Mouse (Mus musculus) liver, embryonic 15.5 days (tissue): ENCODE measurements around the gene Gper1. TPM values are rescaled to one million over a fixed set of nuclear protein-coding genes. Genes with fewer than 3 reads are reported as not detected.
"Not testable (repeated sequence)": the region's sequence is repeated elsewhere in the genome, so short reads cannot be mapped to it uniquely, and the experiment has no call there.

Experiments
- ATAC-seq: fragments of 200-750 bp; cut with Nextera tagmentation; 2 replicates; pipeline ENCODE4 v1.8.0; 2017; ENCODE audit warnings: moderate number of reproducible peaks, mild to moderate bottlenecking, moderate library complexity; ENCODE audit not compliant: insufficient read depth
- H3K27ac ChIP-seq: fragments of 300-500 bp; sonication (generic); replicated peaks from 2 replicates; pipeline ENCODE4 v1.5.1; 2015; ENCODE audit warnings: mild to moderate bottlenecking, inconsistent platforms
- H3K27me3 ChIP-seq: fragments of 300-500 bp; sonication (generic); 2 replicates; pipeline ENCODE4 v1.6.1; 2015; ENCODE audit warnings: mild to moderate bottlenecking, inconsistent platforms
- H3K36me3 ChIP-seq: fragments of 300-500 bp; sonication (generic); replicated peaks from 2 replicates; pipeline ENCODE4 v1.6.1; 2015; ENCODE audit warnings: moderate library complexity, mild to moderate bottlenecking, inconsistent platforms
- H3K4me1 ChIP-seq: fragments of 300-500 bp; sonication (generic); replicated peaks from 2 replicates; pipeline ENCODE4 v1.6.1; 2015; ENCODE audit warnings: inconsistent platforms
- H3K4me2 ChIP-seq: fragments of 300-500 bp; sonication (generic); 2 replicates; pipeline ENCODE4 v1.6.1; 2015; ENCODE audit warnings: moderate library complexity, mild to moderate bottlenecking, inconsistent platforms
- H3K4me3 ChIP-seq: fragments of 300-500 bp; sonication (generic); replicated peaks from 2 replicates; pipeline ENCODE4 v1.5.1; 2015; ENCODE audit warnings: mild to moderate bottlenecking, inconsistent platforms
- H3K9ac ChIP-seq: fragments of 300-500 bp; sonication (generic); 2 replicates; pipeline ENCODE4 v1.6.1; 2015; ENCODE audit warnings: moderate library complexity, mild to moderate bottlenecking, inconsistent platforms
- H3K9me3 ChIP-seq: fragments of 300-500 bp; sonication (generic); replicated peaks from 2 replicates; pipeline ENCODE4 v1.6.1; 2016; ENCODE audit warnings: inconsistent platforms
- WGBS: fragments of 180-500 bp; shearing (Covaris S2); methylation state at CpG from one replicate; pipeline ENCODE4 v1.1.7; 2015; ENCODE audit warnings: mixed read lengths; ENCODE audit not compliant: insufficient replicate concordance; 5-methylcytosine and 5-hydroxymethylcytosine counted together
- polyA plus RNA-seq: library from polyadenylated mRNA; unstranded; fragments of >200 nt; fragmentation: Nextera tagmentation; extraction: Ambion mirVana; gene quantifications from 2 replicates; pipeline ENCODE4 v1.2.1, GENCODE M21; 2015

Gene Gper1
- polyA plus RNA-seq, 1 experiment from 2014 or later = 0.14 TPM

DNA sequence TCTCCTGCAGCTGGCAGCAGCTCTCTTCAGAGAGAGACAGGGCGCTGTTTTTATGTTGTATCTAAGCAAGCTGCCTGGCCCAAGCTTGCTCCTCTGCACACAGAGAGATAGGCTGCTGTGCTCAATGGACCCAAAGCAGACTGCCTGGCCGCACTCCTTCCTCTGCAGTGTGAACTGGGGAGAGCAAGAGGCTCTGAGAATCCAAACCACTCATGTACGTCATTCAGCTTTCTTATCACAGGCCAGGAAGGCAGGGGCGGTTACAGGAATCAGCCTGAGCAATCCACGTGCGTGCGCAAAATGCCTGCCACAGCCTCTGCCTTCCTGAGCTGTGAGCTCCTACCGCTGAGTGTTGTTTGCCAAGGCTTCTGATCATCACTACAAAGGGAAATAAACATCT is 40.2 kb upstream of the Gper1 start:
- H3K4me2 ChIP-seq = peak overlapping the region; percentile 94
- no peaks in the 10 kb centered on the region for H3K27me3 ChIP-seq
- H3K9me3 ChIP-seq = no peaks in the 10 kb centered on the region
- peak overlapping the region; percentile 90 for H3K9ac ChIP-seq
- peak; percentile 72 for ATAC-seq
- 6% methylated on average over 8 of the region's 8 CpGs for WGBS
- peak overlapping the region; percentile 100 for H3K27ac ChIP-seq
- H3K4me1 ChIP-seq = peaks cover 92% of the 10 kb centered on the region
- peak overlapping the region; percentile 91 for H3K4me3 ChIP-seq
- H3K36me3 ChIP-seq = peaks cover 27% of the 10 kb centered on the region

DNA sequence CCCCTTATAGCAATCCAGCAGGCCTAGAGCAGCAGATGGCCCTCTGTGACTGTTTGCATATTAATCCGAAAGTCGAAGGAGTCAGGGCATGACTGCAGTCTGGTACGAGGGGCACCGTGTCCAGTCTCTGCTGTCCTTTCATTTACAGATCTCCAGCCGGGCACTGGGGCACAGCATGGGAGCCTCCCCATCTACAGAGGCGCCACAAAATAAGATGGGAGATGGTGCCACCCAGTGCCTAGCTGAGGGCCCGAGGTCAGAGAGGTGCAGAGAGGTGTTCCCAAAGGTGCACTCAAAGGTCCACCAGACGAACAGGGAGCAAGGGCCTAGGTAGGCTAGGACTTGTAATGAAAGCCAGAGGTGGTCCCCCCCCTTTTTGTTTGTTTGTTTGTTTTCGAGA is 39.7 kb upstream of the Gper1 start:
- WGBS = 32% methylated on average over 9 of the region's 9 CpGs
- Histone ChIP-seq H3K4me1 (peaks cover 92% of the 10 kb centered on the region), H3K9me3 (no peaks in the 10 kb centered on the region), H3K4me2 (peak overlapping the region; percentile 94), H3K36me3 (peaks cover 27% of the 10 kb centered on the region), H3K4me3 (peak overlapping the region; percentile 91), H3K9ac (peak overlapping the region; percentile 90), H3K27ac (peak overlapping the region; percentile 100), H3K27me3 (no peaks in the 10 kb centered on the region)
- no peak for ATAC-seq

DNA sequence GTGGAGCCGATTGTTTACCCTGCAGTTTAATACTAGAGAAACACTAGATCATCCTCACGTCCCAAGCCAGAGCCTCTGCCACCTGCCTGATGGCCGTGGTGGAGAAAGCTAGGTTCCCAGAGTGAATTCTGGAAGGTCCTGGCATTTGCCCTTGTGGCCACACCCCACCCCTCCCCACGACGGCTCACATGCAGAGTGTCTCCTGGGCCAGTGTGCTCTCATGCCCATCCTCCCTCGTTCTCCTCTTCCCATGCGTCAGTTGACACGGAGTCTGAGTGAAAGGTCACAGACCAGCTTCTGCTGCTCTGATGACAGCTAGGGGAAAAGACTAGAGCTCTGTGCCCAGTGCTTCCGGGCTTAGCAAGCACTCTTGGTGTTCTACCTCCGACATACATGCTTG is 38.4 kb upstream of the Gper1 start:
- no peak overlapping the region for H3K4me3 ChIP-seq
- 54% methylated on average over 10 of the region's 10 CpGs for WGBS
- H3K9me3 ChIP-seq = no peaks in the 10 kb centered on the region
- H3K36me3 ChIP-seq = peaks cover 27% of the 10 kb centered on the region
- ATAC-seq = no peak
- H3K4me1 ChIP-seq = peaks cover 92% of the 10 kb centered on the region
- peak overlapping the region; percentile 100 for H3K27ac ChIP-seq
- H3K9ac ChIP-seq = peak overlapping the region; percentile 90; the same call in 1 of the 2 replicates
- H3K4me2 ChIP-seq = peak overlapping the region; percentile 94
- no peaks in the 10 kb centered on the region for H3K27me3 ChIP-seq

DNA sequence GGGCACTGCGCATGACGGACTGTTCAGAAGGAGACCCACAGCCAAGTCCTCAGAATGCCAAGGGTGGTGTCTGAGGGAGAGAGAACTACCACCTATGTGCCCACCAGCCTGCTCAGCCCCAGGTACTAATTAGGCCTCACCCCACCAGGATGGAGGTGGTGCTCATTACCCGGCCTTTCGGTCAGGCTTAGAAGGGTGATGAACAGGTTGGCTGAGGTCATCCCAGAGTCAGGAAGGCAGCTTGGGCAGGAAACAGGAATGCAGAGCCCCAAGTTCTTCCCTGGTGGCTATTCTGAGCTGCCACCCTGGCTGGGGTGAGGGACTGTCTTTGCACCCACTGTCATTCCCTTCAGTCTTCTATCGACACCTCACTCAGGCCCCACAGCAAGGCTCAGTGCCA is 36.9 kb upstream of the Gper1 start:
- Histone ChIP-seq H3K9ac (peak overlapping the region; percentile 46), H3K36me3 (peaks cover 31% of the 10 kb centered on the region), H3K27ac (peak overlapping the region; percentile 100), H3K4me3 (0 out of 2 replicates have a peak overlapping the region, but pooled peaks have one; percentile 1), H3K27me3 (no peaks in the 10 kb centered on the region), H3K9me3 (no peaks in the 10 kb centered on the region), H3K4me2 (peak overlapping the region; percentile 87), H3K4me1 (peaks cover 94% of the 10 kb centered on the region)
- no peak for ATAC-seq
- WGBS = 84% methylated on average over 5 of the region's 5 CpGs

DNA sequence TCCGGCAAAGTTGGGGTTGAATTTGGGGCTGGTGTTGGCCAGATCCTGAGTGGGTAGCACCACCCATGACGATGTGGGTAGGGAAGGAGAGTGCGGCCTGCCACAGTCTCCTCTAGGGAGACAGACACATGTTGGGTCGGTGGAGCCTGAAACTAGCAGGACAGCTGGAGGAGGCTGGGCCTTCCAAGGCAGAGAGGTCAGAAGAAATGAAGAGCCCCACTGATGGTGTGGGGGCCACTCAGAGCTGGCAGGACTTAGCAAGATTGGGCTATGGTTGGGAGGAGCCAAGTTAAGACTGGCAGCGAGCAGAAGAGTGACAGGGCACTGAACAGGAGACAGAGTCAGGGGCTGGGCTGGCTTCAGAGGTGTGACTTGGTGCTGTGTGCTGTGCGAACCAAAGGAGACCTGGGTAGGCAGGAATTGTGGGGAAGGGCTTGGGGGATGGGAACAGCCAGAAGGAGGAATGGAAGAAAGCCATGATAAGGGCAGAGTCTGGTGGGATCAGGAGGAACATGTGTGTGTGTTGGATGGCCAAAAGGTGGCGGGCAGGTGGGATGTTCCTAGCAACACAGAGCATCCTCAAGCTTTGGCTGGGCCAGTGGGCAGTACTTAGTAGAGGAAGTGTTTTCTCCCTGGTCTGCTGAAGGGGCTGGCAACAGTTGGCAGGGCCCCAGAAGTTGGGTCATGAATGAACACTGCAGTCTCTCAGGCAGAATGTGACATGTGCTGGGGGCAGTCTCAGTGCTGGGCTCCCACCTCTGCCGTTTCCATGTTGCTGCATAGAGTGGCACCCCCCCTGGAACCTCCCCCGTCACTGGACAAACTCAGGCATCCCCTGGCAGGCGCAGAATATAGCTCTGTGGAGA is 35.4 kb upstream of the Gper1 start:
- no peaks in the 10 kb centered on the region for H3K9me3 ChIP-seq
- H3K4me2 ChIP-seq = peak overlapping the region; percentile 87
- peak overlapping the region; percentile 89 for H3K9ac ChIP-seq
- H3K27me3 ChIP-seq = no peaks in the 10 kb centered on the region
- H3K4me3 ChIP-seq = peak overlapping the region; percentile 68
- 72% methylated on average over 10 of the region's 10 CpGs for WGBS
- peaks cover 46% of the 10 kb centered on the region for H3K36me3 ChIP-seq
- peaks cover 95% of the 10 kb centered on the region for H3K4me1 ChIP-seq
- ATAC-seq = no peak
- H3K27ac ChIP-seq = peak overlapping the region; percentile 100

DNA sequence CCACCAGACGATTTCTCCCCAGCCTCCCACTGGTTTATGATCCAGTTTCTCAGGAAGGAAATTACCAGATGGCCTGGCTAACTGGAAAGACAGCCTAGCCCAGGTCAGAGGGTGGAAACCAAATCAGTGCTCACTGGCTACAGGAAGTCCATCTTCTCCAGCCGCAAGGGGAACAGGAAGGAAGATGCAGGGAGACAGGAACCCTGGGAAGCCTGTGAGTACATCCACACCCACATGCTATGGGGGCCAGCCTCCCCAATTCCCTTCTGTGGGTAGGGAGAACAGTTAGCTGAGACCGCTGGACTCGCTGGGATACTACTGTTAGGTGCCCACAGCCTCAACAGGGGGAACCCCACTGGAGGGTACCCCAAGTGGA is 34.8 kb upstream of the Gper1 start:
- Histone ChIP-seq H3K36me3 (peaks cover 52% of the 10 kb centered on the region), H3K4me3 (peak overlapping the region; percentile 68), H3K9ac (peak overlapping the region; percentile 89), H3K27ac (peak overlapping the region; percentile 100), H3K27me3 (no peaks in the 10 kb centered on the region), H3K4me2 (peak overlapping the region; percentile 87), H3K4me1 (peaks cover 95% of the 10 kb centered on the region), H3K9me3 (no peaks in the 10 kb centered on the region)
- WGBS = 38% methylated on average over 4 of the region's 4 CpGs
- ATAC-seq = no peak

DNA sequence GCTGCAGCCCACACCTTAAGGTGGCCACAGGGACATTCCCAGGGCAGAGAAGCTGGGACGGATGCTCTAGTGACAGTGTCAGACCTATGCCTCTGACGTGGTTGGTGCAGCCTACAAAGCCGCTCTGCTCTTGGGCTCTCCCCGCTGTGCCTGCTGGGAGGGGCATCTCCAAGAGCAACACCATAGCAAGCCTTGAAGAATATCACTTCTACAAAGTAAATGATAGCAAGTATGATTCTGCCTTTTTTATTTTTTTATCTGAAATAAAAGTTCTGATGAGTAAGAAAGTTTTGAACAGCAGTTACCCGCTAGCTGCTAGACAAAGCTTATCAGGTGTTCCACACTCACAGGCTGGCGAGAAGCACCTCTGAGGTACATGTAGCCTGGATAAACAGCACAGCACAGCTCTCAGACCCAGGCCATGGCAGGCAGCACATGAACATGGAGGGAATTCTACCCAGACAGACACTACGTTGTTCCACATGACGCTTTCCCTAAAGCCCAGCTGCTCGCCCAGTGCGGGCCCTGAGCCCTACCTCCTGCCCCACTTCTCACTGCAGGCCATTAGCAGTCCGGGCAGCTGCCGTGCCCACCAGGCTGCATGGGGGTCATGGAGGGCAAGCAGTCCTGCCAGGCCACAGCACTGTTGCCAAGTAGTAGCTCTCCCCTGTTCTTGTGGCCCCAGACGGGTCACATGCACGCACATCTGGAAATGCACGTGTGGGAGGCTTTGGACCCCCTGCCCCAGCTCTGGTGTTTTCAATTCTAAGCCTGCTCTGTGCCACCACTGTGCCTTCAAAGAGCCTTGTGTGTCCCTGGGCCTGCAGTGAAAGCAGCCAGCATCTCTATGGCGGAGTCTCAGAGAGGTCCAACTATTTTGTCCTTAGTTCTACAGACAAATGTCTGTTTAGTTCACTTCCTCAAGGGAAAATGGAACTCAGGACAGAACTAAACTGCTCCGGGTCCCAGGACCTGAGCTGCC is 34.0 kb upstream of the Gper1 start:
- Histone ChIP-seq H3K27ac (peak overlapping the region; percentile 100), H3K4me3 (peak overlapping the region; percentile 68), H3K9me3 (no peaks in the 10 kb centered on the region), H3K27me3 (no peaks in the 10 kb centered on the region), H3K9ac (peak overlapping the region; percentile 89), H3K36me3 (peaks cover 59% of the 10 kb centered on the region), H3K4me1 (peaks cover 95% of the 10 kb centered on the region), H3K4me2 (peak overlapping the region; percentile 87)
- ATAC-seq = peak; percentile 75
- 35% methylated on average over 17 of the region's 17 CpGs for WGBS

DNA sequence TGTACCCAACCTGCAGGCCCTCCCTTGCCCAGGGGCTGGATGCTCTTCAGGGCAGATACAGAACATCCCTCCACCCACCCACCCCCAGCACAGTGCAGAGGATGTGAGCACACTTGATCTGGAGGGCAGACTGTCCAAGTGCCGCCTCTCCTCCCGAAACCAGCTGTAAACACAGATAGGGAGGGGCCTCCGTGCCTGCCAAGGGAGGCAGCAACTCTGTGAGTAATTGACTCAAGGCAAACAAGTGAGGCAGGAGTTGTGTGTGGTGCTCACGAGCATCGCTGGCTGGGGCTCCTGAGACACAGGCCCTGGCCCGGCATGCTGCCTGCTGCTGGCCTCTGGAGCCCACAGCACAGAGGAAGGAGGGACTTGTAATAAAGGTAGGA is 33.3 kb upstream of the Gper1 start:
- H3K9ac ChIP-seq = peak overlapping the region; percentile 89
- H3K27me3 ChIP-seq = no peaks in the 10 kb centered on the region
- 5% methylated on average over 6 of the region's 6 CpGs for WGBS
- ATAC-seq = peak; percentile 85
- no peaks in the 10 kb centered on the region for H3K9me3 ChIP-seq
- peak overlapping the region; percentile 100 for H3K27ac ChIP-seq
- H3K4me1 ChIP-seq = peaks cover 95% of the 10 kb centered on the region
- peak overlapping the region; percentile 68 for H3K4me3 ChIP-seq
- H3K4me2 ChIP-seq = peak overlapping the region; percentile 87
- peaks cover 59% of the 10 kb centered on the region for H3K36me3 ChIP-seq

DNA sequence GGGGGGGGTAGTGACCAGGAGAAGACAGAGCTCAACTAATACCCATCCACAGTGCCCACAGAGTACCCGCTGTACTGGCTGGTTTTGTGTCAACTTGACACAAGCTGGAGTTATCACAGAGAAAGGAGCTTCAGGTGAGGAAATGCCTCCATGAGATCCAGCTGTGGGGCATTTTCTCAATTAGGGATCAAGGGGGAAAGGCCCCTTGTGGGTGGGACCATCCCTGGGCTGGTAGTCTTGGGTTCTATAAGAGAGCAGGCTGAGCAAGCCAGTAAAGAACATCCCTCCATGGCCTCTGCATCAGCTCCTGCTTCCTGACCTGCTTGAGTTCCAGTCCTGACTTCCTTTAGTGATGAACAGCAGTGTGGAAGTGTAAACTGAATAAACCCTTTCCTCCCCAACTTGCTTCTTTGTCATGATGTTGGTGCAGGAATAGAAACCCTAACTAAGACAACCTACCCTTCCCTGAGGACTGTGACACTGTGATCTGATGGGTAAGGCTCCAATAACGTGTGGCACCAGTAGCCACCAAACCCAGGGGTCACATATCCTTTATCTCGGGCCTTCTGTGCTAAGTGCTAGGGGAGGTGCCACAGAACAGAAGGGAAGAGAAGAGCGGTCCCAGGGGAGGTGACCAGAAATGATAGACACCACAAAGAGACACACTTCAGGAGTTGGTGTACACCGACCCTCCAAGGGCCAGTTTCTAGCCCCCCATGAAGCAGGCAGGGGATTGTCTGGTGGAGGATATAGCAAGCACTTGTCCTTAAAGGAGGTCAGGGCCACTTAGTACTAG is 32.4 kb upstream of the Gper1 start:
- Histone ChIP-seq H3K4me2 (peak overlapping the region; percentile 87), H3K4me3 (peak overlapping the region; percentile 68), H3K9ac (peak overlapping the region; percentile 89), H3K4me1 (peaks cover 95% of the 10 kb centered on the region), H3K27ac (peak overlapping the region; percentile 100), H3K36me3 (peaks cover 59% of the 10 kb centered on the region)
- not testable (repeated sequence) for H3K9me3 ChIP-seq, H3K27me3 ChIP-seq
- WGBS = 40% methylated on average over 5 of the region's 5 CpGs
- ATAC-seq = peak; percentile 12

DNA sequence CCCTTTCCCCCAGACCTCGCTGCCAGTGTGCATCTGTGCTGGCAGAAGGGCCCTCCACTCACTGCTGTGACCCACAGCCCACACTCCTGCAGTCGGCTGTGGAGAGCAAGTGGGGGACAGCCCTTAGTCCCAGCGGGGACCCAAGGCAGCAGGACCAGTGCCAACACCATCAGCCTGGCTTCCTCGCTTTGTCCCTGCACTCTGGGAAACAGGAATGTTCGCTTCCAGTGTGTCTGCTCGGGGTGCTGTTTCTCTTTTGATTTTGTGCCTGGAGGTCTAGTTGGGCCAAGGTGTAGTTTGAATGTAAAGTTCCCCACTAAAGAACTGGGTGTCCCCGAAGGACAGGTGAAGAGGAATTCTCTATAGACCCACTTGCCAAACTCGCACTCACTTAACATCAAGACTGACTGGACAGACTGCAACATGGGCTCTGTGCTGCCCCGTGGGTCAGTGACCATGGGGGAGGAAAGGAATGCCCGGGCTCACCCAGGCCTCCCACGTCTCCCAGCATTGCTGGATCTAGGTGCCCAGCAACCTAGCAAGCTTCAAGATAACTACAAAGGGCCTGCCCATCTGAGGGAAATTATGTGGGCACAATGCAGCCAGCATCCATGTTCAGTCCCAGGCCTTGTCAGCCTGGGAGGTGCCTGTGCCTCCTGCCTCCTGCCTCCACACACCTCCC is 31.5 kb upstream of the Gper1 start:
- Histone ChIP-seq H3K27ac (peak overlapping the region; percentile 100), H3K4me1 (peaks cover 94% of the 10 kb centered on the region), H3K4me2 (peak overlapping the region; percentile 87), H3K4me3 (peak overlapping the region; percentile 68), H3K9ac (peak overlapping the region; percentile 89), H3K27me3 (no peaks in the 10 kb centered on the region), H3K36me3 (peaks cover 61% of the 10 kb centered on the region), H3K9me3 (no peaks in the 10 kb centered on the region)
- WGBS = 76% methylated on average over 11 of the region's 11 CpGs
- no peak for ATAC-seq
